Mouse (Mus musculus): ENCODE results near the gene Ralgps2. TPM values are rescaled to one million over a fixed set of nuclear protein-coding genes. Genes with fewer than 3 reads are reported as not detected.

Ralgps2 gene
- polyA plus RNA-seq, 1 experiment from 2014 or later = 74.4 TPM

GRCm38 (mm10) chr1:156854558-156854957, 84.9 kb downstream of the Ralgps2 start:
- 84% methylated on average over 4 of the region's 4 CpGs for WGBS
- no peak for ATAC-seq (ENCODE audit: insufficient number of reproducible peaks, low FRiP score, low TSS enrichment, low read depth)
- Histone ChIP-seq H3K4me1 (peaks cover 8% of the 10 kb centered on the region), H3K36me3 (0 out of 2 replicates have a peak, but pooled peaks cover 10% of the 10 kb centered on the region), H3K4me2 (replicated peaks) (no peak overlapping the region), H3K9ac (no peak overlapping the region), H3K27me3 (no peaks in the 10 kb centered on the region), H3K4me3 (replicated peaks) (no peak overlapping the region), H3K9me3 (replicated peaks) (no peaks in the 10 kb centered on the region), H3K27ac (replicated peaks) (no peak overlapping the region)

- ATAC-seq (ENCODE audit: insufficient number of reproducible peaks, low FRiP score, low TSS enrichment, low read depth) = no peak; the same call in 1 of the 2 replicates
- 62% methylated on average over 5 of the region's 5 CpGs for WGBS
Measured at GRCm38 (mm10) chr1:156852872-156853271, 86.6 kb downstream of the Ralgps2 start.

GRCm38 (mm10) chr1:156852409-156852808, 87.0 kb downstream of the Ralgps2 start:
- peak overlapping the region; percentile 29 for H3K27ac ChIP-seq (replicated peaks)
- ATAC-seq (ENCODE audit: insufficient number of reproducible peaks, low FRiP score, low TSS enrichment, low read depth) = peak; percentile 75

More at GRCm38 (mm10) chr1:156852872-156853271, 86.6 kb downstream of the Ralgps2 start:
- no peaks in the 10 kb centered on the region for H3K27me3 ChIP-seq
- 0 out of 2 replicates have a peak, but pooled peaks cover 7% of the 10 kb centered on the region for H3K36me3 ChIP-seq
- H3K4me3 ChIP-seq (replicated peaks) = no peak overlapping the region
- peaks cover 8% of the 10 kb centered on the region; the same call in 1 of the 2 replicates for H3K4me1 ChIP-seq
- H3K4me2 ChIP-seq (replicated peaks) = no peak overlapping the region
- no peak overlapping the region for H3K27ac ChIP-seq (replicated peaks)
- no peak overlapping the region for H3K9ac ChIP-seq
- no peaks in the 10 kb centered on the region for H3K9me3 ChIP-seq (replicated peaks)

GRCm38 (mm10) chr1:156847098-156847497, 92.3 kb downstream of the Ralgps2 start:
- Histone ChIP-seq H3K36me3 (no peaks in the 10 kb centered on the region), H3K27ac (replicated peaks) (no peak overlapping the region), H3K9me3 (replicated peaks) (no peaks in the 10 kb centered on the region), H3K9ac (no peak overlapping the region), H3K4me2 (replicated peaks) (no peak overlapping the region), H3K27me3 (no peaks in the 10 kb centered on the region), H3K4me3 (replicated peaks) (no peak overlapping the region), H3K4me1 (peaks cover 13% of the 10 kb centered on the region; the same call in 1 of the 2 replicates)
- WGBS = 68% methylated on average over 4 of the region's 4 CpGs
- ATAC-seq (ENCODE audit: insufficient number of reproducible peaks, low FRiP score, low TSS enrichment, low read depth) = no peak

More at GRCm38 (mm10) chr1:156852409-156852808, 87.0 kb downstream of the Ralgps2 start:
- WGBS = 33% methylated on average over 9 of the region's 9 CpGs
- no peak overlapping the region for H3K9ac ChIP-seq
- H3K36me3 ChIP-seq = 0 out of 2 replicates have a peak, but pooled peaks cover 7% of the 10 kb centered on the region
- H3K4me2 ChIP-seq (replicated peaks) = no peak overlapping the region
- no peaks in the 10 kb centered on the region for H3K27me3 ChIP-seq
- no peaks in the 10 kb centered on the region for H3K9me3 ChIP-seq (replicated peaks)
- H3K4me3 ChIP-seq (replicated peaks) = no peak overlapping the region
- peaks cover 8% of the 10 kb centered on the region; the same call in 1 of the 2 replicates for H3K4me1 ChIP-seq

- Histone ChIP-seq H3K9ac (no peak overlapping the region), H3K27ac (replicated peaks) (no peak overlapping the region), H3K36me3 (no peaks in the 10 kb centered on the region), H3K4me3 (replicated peaks) (peak overlapping the region; percentile 18), H3K4me2 (replicated peaks) (peak overlapping the region; percentile 18), H3K9me3 (replicated peaks) (no peaks in the 10 kb centered on the region), H3K4me1 (peaks cover 18% of the 10 kb centered on the region; the same call in 1 of the 2 replicates), H3K27me3 (no peaks in the 10 kb centered on the region)
- ATAC-seq (ENCODE audit: insufficient number of reproducible peaks, low FRiP score, low TSS enrichment, low read depth) = no peak
- 48% methylated on average over 11 of the region's 11 CpGs for WGBS
Measured at GRCm38 (mm10) chr1:156841625-156842339, 97.6 kb downstream of the Ralgps2 start.

GRCm38 (mm10) chr1:156838695-156839094, 100.7 kb downstream of the Ralgps2 start:
- WGBS = 8% methylated on average over 6 of the region's 6 CpGs
- ATAC-seq (ENCODE audit: insufficient number of reproducible peaks, low FRiP score, low TSS enrichment, low read depth) = peak; percentile 91
- no peak overlapping the region for H3K9ac ChIP-seq

GRCm38 (mm10) chr1:156838177-156838576, 101.2 kb downstream of the Ralgps2 start, which contains the start of gene Angptl1:
Angptl1 (plus strand) TSS chr1:156838562.
- Histone ChIP-seq H3K27me3 (no peaks in the 10 kb centered on the region), H3K27ac (replicated peaks) (peak within 1 kb of the TSS; percentile 72), H3K4me2 (replicated peaks) (peak within 1 kb of the TSS; percentile 42), H3K36me3 (no peaks in the 10 kb centered on the region), H3K4me1 (peaks cover 12% of the 10 kb centered on the region; the same call in 1 of the 2 replicates), H3K9ac (no peak within 1 kb of the TSS), H3K9me3 (replicated peaks) (no peaks in the 10 kb centered on the region), H3K4me3 (replicated peaks) (peak within 1 kb of the TSS; percentile 39)
- 31% methylated on average over 4 of the region's 4 CpGs for WGBS
- no peak for ATAC-seq (ENCODE audit: insufficient number of reproducible peaks, low FRiP score, low TSS enrichment, low read depth)

More at GRCm38 (mm10) chr1:156838695-156839094, 100.7 kb downstream of the Ralgps2 start:
- Histone ChIP-seq H3K27ac (replicated peaks) (peak overlapping the region; percentile 72), H3K27me3 (no peaks in the 10 kb centered on the region), H3K4me2 (replicated peaks) (peak overlapping the region; percentile 42), H3K36me3 (no peaks in the 10 kb centered on the region), H3K4me1 (peaks cover 12% of the 10 kb centered on the region; the same call in 1 of the 2 replicates), H3K9me3 (replicated peaks) (no peaks in the 10 kb centered on the region), H3K4me3 (replicated peaks) (peak overlapping the region; percentile 39)

GRCm38 (mm10) chr1:156819236-156819635, 120.2 kb downstream of the Ralgps2 start:
- H3K27me3 ChIP-seq = no peaks in the 10 kb centered on the region
- no peak for ATAC-seq (ENCODE audit: insufficient number of reproducible peaks, low FRiP score, low TSS enrichment, low read depth)
- no peaks in the 10 kb centered on the region for H3K9me3 ChIP-seq (replicated peaks)
- H3K9ac ChIP-seq = no peak overlapping the region
- H3K27ac ChIP-seq (replicated peaks) = no peak overlapping the region
- H3K4me3 ChIP-seq (replicated peaks) = no peak overlapping the region
- H3K36me3 ChIP-seq = peaks cover 36% of the 10 kb centered on the region
- no peaks in the 10 kb centered on the region for H3K4me1 ChIP-seq
- WGBS = 87% methylated on average over 1 of the region's 1 CpGs
- H3K4me2 ChIP-seq (replicated peaks) = no peak overlapping the region

GRCm38 (mm10) chr1:156813485-156813884, 125.9 kb downstream of the Ralgps2 start:
- Histone ChIP-seq H3K27me3 (no peaks in the 10 kb centered on the region), H3K4me2 (replicated peaks) (no peak overlapping the region), H3K9ac (no peak overlapping the region), H3K27ac (replicated peaks) (no peak overlapping the region), H3K4me3 (replicated peaks) (no peak overlapping the region), H3K36me3 (peaks cover 20% of the 10 kb centered on the region), H3K9me3 (replicated peaks) (no peaks in the 10 kb centered on the region), H3K4me1 (no peaks in the 10 kb centered on the region)
- 75% methylated on average over 6 of the region's 6 CpGs for WGBS
- no peak for ATAC-seq (ENCODE audit: insufficient number of reproducible peaks, low FRiP score, low TSS enrichment, low read depth)

GRCm38 (mm10) chr1:156812716-156813115, 126.7 kb downstream of the Ralgps2 start:
- H3K9me3 ChIP-seq (replicated peaks) = no peaks in the 10 kb centered on the region

GRCm38 (mm10) chr1:156811928-156812327, 127.5 kb downstream of the Ralgps2 start:
- ATAC-seq (ENCODE audit: insufficient number of reproducible peaks, low FRiP score, low TSS enrichment, low read depth) = no peak
- WGBS = 77% methylated on average over 7 of the region's 7 CpGs
- Histone ChIP-seq H3K4me3 (replicated peaks) (no peak overlapping the region), H3K9ac (no peak overlapping the region), H3K36me3 (peaks cover 6% of the 10 kb centered on the region; the same call in 1 of the 2 replicates), H3K27me3 (no peaks in the 10 kb centered on the region), H3K9me3 (replicated peaks) (no peaks in the 10 kb centered on the region), H3K4me2 (replicated peaks) (no peak overlapping the region), H3K4me1 (no peaks in the 10 kb centered on the region), H3K27ac (replicated peaks) (no peak overlapping the region)

More at GRCm38 (mm10) chr1:156812716-156813115, 126.7 kb downstream of the Ralgps2 start:
- ATAC-seq (ENCODE audit: insufficient number of reproducible peaks, low FRiP score, low TSS enrichment, low read depth) = no peak
- H3K4me1 ChIP-seq = no peaks in the 10 kb centered on the region
- H3K36me3 ChIP-seq = peaks cover 14% of the 10 kb centered on the region
- H3K4me3 ChIP-seq (replicated peaks) = no peak overlapping the region
- no peak overlapping the region for H3K9ac ChIP-seq
- no peak overlapping the region for H3K27ac ChIP-seq (replicated peaks)
- H3K4me2 ChIP-seq (replicated peaks) = no peak overlapping the region
- no peaks in the 10 kb centered on the region for H3K27me3 ChIP-seq
- 46% methylated on average over 8 of the region's 8 CpGs for WGBS
